Mouse (Mus musculus): ENCODE results near the gene Slc25a15.
A peak's percentile ranks its signal among the peaks of the same experiment; 100 is the strongest.

Slc25a15 gene

DNA sequence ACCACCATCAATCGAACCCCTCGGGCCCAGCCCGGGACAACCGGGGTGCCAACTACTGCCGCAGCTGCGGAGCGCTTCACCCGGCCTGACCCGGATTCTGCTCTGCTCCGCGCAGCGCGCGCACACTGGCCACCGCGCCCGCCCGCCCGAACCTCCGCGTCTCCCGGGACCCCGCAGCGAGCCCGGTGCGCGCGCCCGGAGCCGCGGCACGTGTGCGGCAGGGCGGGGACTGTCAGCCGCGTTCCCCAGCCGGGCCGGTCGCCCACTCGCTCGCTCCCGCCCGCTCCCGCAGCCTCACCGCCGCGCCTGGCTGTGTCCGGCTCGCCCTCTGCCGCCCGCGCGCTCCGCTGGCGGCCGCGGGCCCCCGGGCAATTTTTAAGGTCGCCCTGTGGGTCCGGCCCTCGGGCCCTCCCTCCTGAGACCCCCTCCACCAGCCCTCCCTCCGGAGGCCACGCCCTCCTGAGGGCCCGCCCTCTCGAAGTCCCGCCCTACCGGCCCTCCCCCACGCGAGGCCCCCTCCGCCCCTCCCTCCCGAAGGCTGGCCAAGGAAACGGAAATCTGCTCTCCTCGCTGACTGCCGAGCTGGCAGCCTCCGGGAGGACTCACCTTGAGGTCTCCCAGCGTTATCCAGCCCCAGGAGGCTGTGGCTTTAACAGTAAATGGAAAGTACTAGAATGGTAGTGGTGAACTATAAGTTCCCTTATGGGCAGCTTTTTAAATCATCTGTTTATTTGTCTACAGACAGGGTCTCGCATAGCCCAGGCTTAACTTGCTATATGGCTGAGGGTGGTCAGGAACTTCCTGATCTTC, at the start of gene Slc25a15:
TSS of gene Slc25a15 (minus strand) at position 456 of the 810 bp plus-strand sequence.
- DNase-seq (ENCODE audit: low read depth), result peak; percentile 42

DNA sequence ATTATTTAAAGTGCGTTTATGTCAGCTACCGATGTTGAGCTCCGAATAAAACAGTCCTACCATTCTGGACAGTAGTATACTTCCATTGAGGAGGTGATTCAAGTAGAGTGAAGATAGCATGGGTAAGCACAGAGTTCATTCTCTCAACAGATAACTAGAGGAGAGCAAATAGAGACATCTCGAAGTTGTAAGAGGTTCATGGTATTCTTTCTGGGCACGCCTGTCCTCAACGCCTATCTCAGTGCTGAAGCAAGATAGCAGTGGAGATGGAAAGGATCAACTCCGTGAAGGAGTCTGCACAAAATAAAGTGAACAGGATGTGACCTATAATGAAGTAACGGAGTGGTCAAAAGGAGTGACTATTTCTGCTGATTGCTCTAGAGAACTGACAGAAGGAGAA, 13.6 kb upstream of the Slc25a15 start:
- no peak for DNase-seq (ENCODE audit: low read depth)

DNA sequence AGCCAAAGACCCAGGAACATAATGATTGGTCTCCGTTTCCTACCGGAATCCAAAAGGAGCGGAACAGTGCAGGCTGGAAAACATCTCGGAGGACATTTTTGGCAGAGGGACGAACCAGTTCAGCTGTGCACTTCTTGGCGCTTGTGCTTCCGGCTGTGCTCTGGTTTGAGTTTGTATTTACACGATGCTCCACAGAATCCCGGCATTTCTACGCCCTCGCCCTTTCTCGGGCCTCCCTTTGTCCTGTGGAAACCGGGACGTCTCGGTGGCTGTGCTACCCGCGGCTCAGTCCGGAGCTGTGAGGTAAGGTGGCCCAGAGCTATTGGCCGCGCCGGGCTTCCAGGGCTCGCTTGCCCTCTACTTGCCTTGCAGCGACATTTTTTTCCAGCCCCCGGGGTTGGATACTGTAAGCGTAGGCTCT, 12.9 kb upstream of the Slc25a15 start, which contains the start of gene Mrps31:
TSS of gene Mrps31 (plus strand) at position 80 of the 421 bp plus-strand sequence.
- peak; percentile 73 for DNase-seq (ENCODE audit: low read depth)

DNA sequence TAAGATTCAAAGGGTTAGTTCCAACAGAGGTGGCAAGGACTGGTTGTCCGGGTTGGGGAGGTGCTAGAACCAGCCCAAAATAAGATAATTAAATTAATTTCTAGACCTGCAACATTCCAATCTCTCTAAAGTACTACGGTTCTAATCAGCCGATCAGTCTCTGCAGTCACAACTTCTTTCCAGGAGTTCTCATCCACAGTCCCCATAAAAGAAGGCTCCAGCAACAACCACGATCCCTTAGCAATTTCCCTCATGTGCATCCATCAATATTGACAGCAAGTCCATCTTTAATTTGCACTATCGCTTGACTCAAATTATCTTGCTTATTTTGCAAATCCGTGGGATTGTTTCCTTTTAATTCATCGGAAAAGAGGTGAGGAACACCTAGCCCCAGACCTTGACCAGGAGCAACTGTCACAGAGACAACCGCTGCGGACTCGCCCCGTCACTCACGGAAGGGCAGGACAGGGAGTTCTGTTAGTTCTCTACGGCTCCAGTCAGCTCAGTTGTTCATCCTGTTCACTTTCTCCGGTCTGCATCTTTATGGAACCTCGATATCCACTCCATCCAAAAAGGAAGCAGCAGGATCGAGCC, 12.4 kb upstream of the Slc25a15 start:
- DNase-seq (ENCODE audit: low read depth), result no peak

DNA sequence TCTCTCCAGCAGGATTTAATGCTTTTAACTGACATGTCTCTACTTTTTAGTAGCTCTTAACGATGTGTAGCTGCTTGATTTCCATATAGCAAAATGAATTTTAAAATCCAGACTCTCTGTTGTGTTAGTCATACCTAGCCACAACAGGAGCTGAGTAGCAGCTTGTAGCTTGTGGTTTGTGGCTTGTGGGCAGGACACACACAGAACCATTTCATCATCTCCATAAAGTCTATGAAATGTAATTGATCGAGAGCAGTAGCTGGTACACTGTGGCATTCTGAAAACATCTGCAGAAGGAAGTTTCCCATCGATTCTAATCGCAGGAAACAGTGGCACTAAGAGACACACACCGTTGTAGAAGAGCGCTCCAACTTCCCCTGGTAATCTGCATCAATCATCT, 7.3 kb upstream of the Slc25a15 start:
- peak; percentile 35 for DNase-seq (ENCODE audit: low read depth)

DNA sequence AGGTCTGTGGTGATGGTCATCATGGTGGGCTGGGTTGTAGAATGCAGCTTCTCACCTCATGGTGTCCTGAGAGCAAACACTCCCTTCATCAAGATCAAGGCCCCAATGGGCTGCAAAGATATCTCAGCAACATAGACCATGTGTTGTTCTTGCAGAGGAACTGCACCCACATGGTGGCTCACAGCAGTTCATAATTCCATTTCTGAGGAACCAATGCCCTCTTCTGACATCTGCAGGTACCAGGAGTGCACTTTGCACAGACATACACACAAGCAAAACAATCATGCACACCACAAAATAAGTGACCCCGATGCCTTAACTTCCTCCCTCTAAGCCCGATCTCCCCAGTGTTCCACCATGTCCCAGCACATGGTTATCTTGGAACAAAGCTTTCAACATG, 4.8 kb upstream of the Slc25a15 start:
- DNase-seq (ENCODE audit: low read depth), result no peak

DNA sequence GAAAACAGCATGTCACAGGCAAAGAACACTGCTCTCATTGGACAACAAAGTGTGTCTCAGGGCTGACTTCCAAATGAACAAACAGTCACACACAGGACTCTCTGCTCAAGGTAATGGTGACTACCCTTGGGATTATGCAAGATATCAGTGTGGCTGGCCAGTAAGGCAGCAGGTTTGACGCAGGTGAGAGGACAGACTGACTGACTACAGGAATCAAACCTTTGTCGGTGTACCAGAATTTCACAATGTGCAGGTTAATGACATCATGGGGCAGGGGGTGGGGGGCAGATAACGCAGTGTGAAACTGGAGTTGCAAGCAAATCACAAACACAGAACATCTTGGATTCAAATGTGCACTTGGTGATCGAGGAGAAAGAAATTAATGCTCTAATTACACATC, 2.2 kb upstream of the Slc25a15 start:
- DNase-seq (ENCODE audit: low read depth), result no peak

- no peak for DNase-seq (ENCODE audit: low read depth)
These were observed 986 bp upstream of the Slc25a15 start for GRCm38 (mm10) chr8:22399285-22399880.

- DNase-seq (ENCODE audit: low read depth), result no peak
These were observed 621 bp downstream of the Slc25a15 start for GRCm38 (mm10) chr8:22397811-22398141.

DNA sequence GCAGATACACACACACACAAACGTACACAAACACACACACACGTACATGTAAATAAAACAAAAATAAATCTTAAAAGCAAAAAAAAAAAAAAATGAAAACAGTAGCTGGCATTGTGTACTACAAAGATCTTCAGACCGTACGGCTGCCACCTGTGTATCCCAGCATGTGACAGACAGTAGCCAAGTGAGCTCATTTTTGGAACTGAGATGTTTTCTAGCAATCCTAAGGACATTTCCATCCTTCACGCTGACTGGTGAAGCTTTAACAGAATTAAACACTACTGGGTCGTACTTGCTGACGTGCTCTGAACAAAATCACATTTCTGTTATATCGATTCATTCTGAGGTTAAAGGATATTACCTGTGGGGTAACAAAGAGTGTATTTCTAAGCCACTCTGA, 3.1 kb downstream of the Slc25a15 start:
- no peak for DNase-seq (ENCODE audit: low read depth)

DNA sequence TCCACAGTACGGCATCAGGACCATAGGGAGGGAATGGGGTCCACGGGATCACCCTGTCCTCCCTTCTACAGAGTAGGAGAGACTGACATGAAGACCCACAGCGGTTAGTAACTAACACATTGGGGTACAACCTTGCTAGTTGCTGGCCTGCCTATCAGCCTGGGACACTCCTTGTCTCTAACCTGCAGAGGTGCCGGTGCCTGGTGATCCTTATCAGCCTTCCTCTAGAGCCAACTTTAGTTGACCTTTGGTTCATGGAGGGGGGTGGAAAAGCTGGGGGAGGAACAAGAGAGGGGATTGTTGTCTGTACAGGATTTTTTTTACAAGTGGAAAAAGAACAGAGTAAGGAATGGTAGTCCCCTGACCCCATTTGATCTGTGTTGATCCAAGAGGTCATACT, 3.9 kb downstream of the Slc25a15 start:
- DNase-seq (ENCODE audit: low read depth), result no peak

DNA sequence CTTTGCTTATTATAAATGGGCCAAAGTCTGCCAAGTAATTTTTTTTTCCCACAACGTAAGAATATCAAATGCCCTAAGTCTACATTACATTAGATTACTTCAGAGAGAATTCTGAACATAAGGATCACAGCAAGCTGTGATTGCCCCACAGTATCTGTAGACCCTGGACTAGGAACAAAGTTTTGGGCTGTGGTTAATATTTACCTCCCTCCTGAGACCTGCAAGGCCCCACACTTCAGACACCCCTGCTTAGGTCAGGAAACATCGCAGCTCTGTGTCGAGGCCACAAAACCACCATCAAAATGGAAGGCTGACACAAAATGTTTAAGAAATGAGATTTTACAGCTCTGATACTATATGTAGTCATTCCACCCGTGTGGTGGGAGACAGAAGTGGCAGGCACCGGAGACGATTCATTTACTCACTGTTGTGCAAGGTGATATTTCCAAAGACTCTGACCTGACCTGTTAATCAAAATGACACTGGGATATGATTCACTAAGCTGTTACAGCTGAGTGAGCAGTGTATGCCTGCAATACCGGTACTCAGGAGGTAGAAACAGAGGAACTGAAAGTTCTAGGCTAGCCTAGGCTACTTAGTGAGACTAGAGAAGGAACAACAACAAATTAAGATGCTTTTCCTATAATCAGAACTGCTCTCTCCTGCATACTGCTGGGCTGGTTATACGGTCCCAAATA, 7.5 kb downstream of the Slc25a15 start:
- no peak for DNase-seq (ENCODE audit: low read depth)

DNA sequence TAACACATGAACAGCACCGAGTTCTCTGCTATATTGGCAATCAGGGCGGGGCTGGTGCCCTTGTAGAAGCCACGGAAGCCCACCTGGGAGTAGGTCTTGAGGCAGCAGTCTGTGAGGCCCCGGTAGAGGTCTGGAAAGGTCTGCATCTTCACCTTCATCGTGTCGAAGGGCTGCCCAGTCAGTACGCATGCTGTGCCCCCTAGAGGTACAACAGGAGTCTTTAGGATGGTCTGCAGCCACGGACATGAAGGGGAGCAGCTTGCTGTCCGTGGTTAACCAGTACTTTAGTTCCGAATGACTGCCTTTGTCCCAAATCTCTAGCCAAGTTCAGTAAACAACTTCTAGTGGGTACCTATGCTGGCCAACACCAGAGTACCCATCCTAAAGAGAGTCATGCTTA, 8.5 kb downstream of the Slc25a15 start:
- DNase-seq (ENCODE audit: low read depth), result no peak

DNA sequence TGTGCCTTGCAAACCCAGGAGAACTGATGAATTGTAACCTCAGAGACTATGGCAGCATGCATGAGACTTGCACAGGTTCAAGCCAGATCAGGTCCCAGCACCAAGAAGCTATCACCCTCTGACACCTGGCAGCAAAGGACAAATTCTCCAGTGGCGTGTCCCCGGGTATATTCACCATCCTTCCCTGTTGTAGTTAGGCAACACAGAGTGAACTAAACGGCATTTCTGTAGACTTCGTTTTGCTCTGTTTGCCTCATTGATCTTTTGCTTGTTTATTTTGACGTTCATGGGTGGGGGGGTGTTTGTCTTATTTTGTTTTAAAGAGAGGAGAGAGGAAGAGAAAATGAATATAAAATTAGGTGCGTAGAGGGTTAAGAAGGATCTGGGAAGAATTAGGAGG, 13.2 kb downstream of the Slc25a15 start:
- DNase-seq (ENCODE audit: low read depth), result no peak

GRCm38 (mm10) chr8:22382824-22383595, 15.4 kb downstream of the Slc25a15 start:
- DNase-seq (ENCODE audit: low read depth), result no peak

DNA sequence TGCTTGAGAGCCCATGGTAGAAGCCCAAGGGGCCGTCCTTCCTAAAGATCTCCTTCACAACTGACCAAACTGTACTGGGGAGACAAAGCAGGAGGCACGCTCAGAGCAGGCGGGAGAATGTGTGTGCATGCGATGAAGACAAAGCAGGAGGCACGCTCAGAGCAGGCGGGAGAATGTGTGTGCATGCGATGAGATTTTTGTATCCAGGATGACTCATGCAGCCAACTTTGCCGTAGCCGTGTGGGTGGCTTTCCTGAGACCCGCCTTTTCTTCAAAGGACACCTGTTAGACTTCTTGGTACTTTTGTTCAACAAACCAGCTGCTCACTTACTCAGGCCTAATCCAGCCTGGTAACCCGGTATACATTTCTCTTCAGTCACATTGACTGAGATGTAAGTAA, 17.5 kb downstream of the Slc25a15 start:
- DNase-seq (ENCODE audit: low read depth), result no peak

DNA sequence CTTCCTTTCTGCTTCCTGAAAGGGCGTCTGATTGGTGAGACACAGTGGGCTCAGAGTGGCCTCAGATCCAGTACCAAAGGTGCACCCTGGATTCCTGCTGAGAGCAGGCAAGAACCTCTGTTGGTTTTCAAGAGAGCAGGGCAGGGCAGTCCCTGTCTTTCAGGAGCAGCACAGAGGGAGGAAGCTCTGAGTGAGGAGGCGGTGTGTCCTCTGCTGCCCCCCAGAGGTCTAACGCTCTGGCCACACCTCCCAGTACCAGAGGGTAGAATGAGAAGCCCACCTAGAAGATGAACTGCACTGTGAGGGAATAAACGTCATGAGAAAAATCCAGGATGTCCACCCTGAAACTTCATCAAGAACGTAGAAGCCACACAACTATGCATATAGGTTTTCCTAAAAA, 21.5 kb downstream of the Slc25a15 start:
- DNase-seq (ENCODE audit: low read depth), result peak; percentile 5

DNA sequence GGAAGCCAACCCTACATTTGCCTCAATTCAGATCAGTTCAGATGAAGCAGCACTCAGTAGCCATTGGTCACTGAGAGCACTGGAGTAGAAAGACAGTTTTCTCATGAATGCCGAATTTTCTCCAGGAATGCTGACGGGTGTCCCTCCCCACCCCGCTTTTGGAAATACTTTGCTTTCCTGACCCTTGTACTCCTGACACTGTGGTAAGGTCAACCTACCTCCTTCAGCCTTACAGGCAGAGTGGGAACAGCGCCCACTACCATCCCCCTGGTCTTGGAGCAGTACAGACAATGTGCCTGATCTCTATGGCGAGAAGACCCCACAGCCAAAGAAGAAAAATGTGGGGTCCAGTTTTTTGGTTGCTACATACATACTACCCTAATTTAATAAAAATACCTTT, 22.1 kb downstream of the Slc25a15 start:
- DNase-seq (ENCODE audit: low read depth), result no peak

DNA sequence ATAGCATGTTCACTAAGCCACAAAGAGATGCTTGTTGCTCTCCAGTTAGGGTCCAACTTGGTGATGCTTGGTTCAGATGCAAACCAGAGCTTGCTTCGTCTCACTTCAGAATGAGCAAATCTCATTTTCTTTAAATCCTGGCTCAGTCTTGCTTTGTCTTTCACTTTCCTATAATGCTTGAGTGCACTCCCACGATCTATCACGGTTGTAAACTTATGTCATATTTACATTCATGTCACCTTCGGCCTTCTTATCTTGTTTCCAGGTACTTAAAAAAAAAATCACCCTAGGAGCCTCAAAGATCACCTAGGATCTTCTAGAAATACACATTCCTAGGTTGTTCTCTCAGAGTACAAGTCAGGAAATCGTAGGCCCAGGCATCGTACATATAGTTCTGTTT, 38.5 kb downstream of the Slc25a15 start:
- DNase-seq (ENCODE audit: low read depth), result no peak

DNA sequence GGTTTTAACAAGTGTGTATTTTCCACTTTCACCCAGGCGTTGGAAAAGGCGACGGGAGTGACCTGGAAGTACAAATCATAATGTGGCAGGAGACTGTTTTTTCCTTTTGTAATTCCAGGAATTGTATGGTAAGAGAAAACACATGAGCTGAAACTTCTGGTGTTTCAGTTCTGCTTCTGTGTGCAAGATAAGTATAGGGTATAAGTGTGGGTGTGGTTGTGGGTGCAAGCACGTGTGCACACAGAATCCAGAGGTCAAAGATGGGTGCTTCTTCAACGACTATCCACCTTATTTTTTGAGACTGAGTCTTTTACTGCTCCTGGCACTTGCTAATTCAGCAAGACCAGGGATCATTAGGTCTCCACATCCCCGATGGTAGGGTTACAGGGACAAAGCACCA, 39.0 kb downstream of the Slc25a15 start:
- no peak for DNase-seq (ENCODE audit: low read depth)

DNA sequence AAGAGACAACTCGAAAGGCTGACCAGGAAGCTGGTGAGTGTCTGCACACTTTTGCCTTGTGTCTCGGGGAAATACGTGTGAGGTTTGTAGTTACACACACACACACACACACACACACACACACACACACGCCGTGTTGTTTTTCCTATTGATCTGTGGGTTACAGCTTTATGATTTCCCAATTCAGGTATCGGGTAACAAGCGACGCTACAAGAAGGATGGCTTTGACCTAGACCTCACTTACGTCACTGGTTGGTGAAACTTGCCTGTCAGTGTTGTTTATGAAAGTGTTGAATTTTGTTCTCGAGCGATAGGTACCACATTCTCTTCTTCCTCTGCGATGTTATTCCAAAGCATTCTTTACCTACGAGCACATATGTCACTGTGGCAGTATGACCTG, 63.0 kb downstream of the Slc25a15 start:
- no peak for DNase-seq (ENCODE audit: low read depth)

Data from fibroblast of lung, adult 2 months (primary cell).